Mouse (Mus musculus): ENCODE data around the gene Slc38a10. TPM values are rescaled to one million over a fixed set of nuclear protein-coding genes. Genes with fewer than 3 reads are reported as not detected.

Gene Slc38a10
- polyA plus RNA-seq (2014; fragmentation: Nextera tagmentation; extraction: Ambion mirVana) = 59.4 and 64.5 TPM in 2 replicates

- peak within 1 kb of the TSS; percentile 77 for H3K4me3 ChIP-seq (ENCODE audit: low read depth, low read length)
- peak within 1 kb of the TSS; percentile 95 for H3K4me2 ChIP-seq
- ATAC-seq (replicated peaks; ENCODE audit: low FRiP score) = peak; percentile 96
- H3K27ac ChIP-seq (ENCODE audit: low read depth, low read length) = peak within 1 kb of the TSS; percentile 81
- H3K27me3 ChIP-seq (replicated peaks; ENCODE audit: control insufficient read depth, insufficient read depth, low read length) = no peaks in the 10 kb centered on the region
- no peaks in the 10 kb centered on the region for H3K9me3 ChIP-seq (ENCODE audit: control insufficient read depth, low read length)
- DNase-seq (ENCODE audit: low spot score) = peak; percentile 97
- H3K9ac ChIP-seq (ENCODE audit: low read depth, low read length) = peak within 1 kb of the TSS; percentile 84
- H3K36me3 ChIP-seq (ENCODE audit: control insufficient read depth, insufficient read depth, low read length) = no peaks in the 10 kb centered on the region
- under 1% methylated on average over 28 of the region's 28 CpGs for WGBS
- H3K4me1 ChIP-seq (replicated peaks; ENCODE audit: control insufficient read depth, insufficient read depth, low read length) = peaks cover 25% of the 10 kb centered on the region
These were observed at the start of gene Slc38a10 for GRCm38 (mm10) chr11:120151113-120151494. Gene Slc38a10, minus strand, starts transcription at chr11:120151346.

- Histone ChIP-seq H3K4me2 (no peak overlapping the region), H3K4me1 (replicated peaks; ENCODE audit: control insufficient read depth, insufficient read depth, low read length) (no peaks in the 10 kb centered on the region), H3K4me3 (ENCODE audit: low read depth, low read length) (no peak overlapping the region), H3K27me3 (replicated peaks; ENCODE audit: control insufficient read depth, insufficient read depth, low read length) (0 out of 2 replicates have a peak, but pooled peaks cover 2% of the 10 kb centered on the region), H3K27ac (ENCODE audit: low read depth, low read length) (no peak overlapping the region), H3K36me3 (ENCODE audit: control insufficient read depth, insufficient read depth, low read length) (no peaks in the 10 kb centered on the region), H3K9ac (ENCODE audit: low read depth, low read length) (no peak overlapping the region), H3K9me3 (ENCODE audit: control insufficient read depth, low read length) (no peaks in the 10 kb centered on the region)
- 62% methylated on average over 6 of the region's 6 CpGs for WGBS
- DNase-seq (ENCODE audit: low spot score) (no peak), ATAC-seq (replicated peaks; ENCODE audit: low FRiP score) (no peak)
These were observed 49.5 kb upstream of the Slc38a10 start for GRCm38 (mm10) chr11:120200621-120201020.

GRCm38 (mm10) chr11:120199766-120200165 is 48.6 kb upstream of the Slc38a10 start:
- DNase-seq (ENCODE audit: low spot score) = no peak

GRCm38 (mm10) chr11:120198831-120199230 is 47.7 kb upstream of the Slc38a10 start:
- no peaks in the 10 kb centered on the region for H3K36me3 ChIP-seq (ENCODE audit: control insufficient read depth, insufficient read depth, low read length)
- no peak overlapping the region for H3K9ac ChIP-seq (ENCODE audit: low read depth, low read length)
- H3K9me3 ChIP-seq (ENCODE audit: control insufficient read depth, low read length) = no peaks in the 10 kb centered on the region
- no peak for DNase-seq (ENCODE audit: low spot score)
- H3K27ac ChIP-seq (ENCODE audit: low read depth, low read length) = no peak overlapping the region
- no peaks in the 10 kb centered on the region for H3K4me1 ChIP-seq (replicated peaks; ENCODE audit: control insufficient read depth, insufficient read depth, low read length)
- no peak for ATAC-seq (replicated peaks; ENCODE audit: low FRiP score)
- H3K27me3 ChIP-seq (replicated peaks; ENCODE audit: control insufficient read depth, insufficient read depth, low read length) = 0 out of 2 replicates have a peak, but pooled peaks cover 2% of the 10 kb centered on the region
- H3K4me2 ChIP-seq = peak overlapping the region; percentile 6; the same call in 1 of the 2 replicates
- no peak overlapping the region for H3K4me3 ChIP-seq (ENCODE audit: low read depth, low read length)
- WGBS = 34% methylated on average over 13 of the region's 13 CpGs

More at GRCm38 (mm10) chr11:120199766-120200165, 48.6 kb upstream of the Slc38a10 start:
- Histone ChIP-seq H3K27me3 (replicated peaks; ENCODE audit: control insufficient read depth, insufficient read depth, low read length) (0 out of 2 replicates have a peak, but pooled peaks cover 2% of the 10 kb centered on the region), H3K4me3 (ENCODE audit: low read depth, low read length) (no peak overlapping the region), H3K4me2 (no peak overlapping the region), H3K36me3 (ENCODE audit: control insufficient read depth, insufficient read depth, low read length) (no peaks in the 10 kb centered on the region), H3K4me1 (replicated peaks; ENCODE audit: control insufficient read depth, insufficient read depth, low read length) (no peaks in the 10 kb centered on the region), H3K27ac (ENCODE audit: low read depth, low read length) (no peak overlapping the region), H3K9ac (ENCODE audit: low read depth, low read length) (no peak overlapping the region), H3K9me3 (ENCODE audit: control insufficient read depth, low read length) (no peaks in the 10 kb centered on the region)
- ATAC-seq (replicated peaks; ENCODE audit: low FRiP score) = no peak
- WGBS = 48% methylated on average over 7 of the region's 7 CpGs

- WGBS = 37% methylated on average over 14 of the region's 14 CpGs
- ATAC-seq (replicated peaks; ENCODE audit: low FRiP score) (no peak), DNase-seq (ENCODE audit: low spot score) (no peak)
- Histone ChIP-seq H3K9ac (ENCODE audit: low read depth, low read length) (peak overlapping the region; percentile 50), H3K36me3 (ENCODE audit: control insufficient read depth, insufficient read depth, low read length) (no peaks in the 10 kb centered on the region), H3K4me2 (peak overlapping the region; percentile 82), H3K4me3 (ENCODE audit: low read depth, low read length) (peak overlapping the region; percentile 72), H3K4me1 (replicated peaks; ENCODE audit: control insufficient read depth, insufficient read depth, low read length) (peaks cover 13% of the 10 kb centered on the region), H3K27ac (ENCODE audit: low read depth, low read length) (peak overlapping the region; percentile 58; the same call in 1 of the 2 replicates), H3K9me3 (ENCODE audit: control insufficient read depth, low read length) (no peaks in the 10 kb centered on the region), H3K27me3 (replicated peaks; ENCODE audit: control insufficient read depth, insufficient read depth, low read length) (peaks cover 40% of the 10 kb centered on the region)
These were observed 39.6 kb upstream of the Slc38a10 start for GRCm38 (mm10) chr11:120190526-120191412.

GRCm38 (mm10) chr11:120189459-120190312 is 38.5 kb upstream of the Slc38a10 start:
- ATAC-seq (replicated peaks; ENCODE audit: low FRiP score) (peak; percentile 96), DNase-seq (ENCODE audit: low spot score) (peak; percentile 98)
- Histone ChIP-seq H3K4me3 (ENCODE audit: low read depth, low read length) (peak overlapping the region; percentile 72), H3K4me2 (peak overlapping the region; percentile 82), H3K9me3 (ENCODE audit: control insufficient read depth, low read length) (no peaks in the 10 kb centered on the region), H3K27me3 (replicated peaks; ENCODE audit: control insufficient read depth, insufficient read depth, low read length) (peaks cover 51% of the 10 kb centered on the region), H3K9ac (ENCODE audit: low read depth, low read length) (peak overlapping the region; percentile 75), H3K27ac (ENCODE audit: low read depth, low read length) (peak overlapping the region; percentile 81), H3K36me3 (ENCODE audit: control insufficient read depth, insufficient read depth, low read length) (no peaks in the 10 kb centered on the region), H3K4me1 (replicated peaks; ENCODE audit: control insufficient read depth, insufficient read depth, low read length) (peaks cover 24% of the 10 kb centered on the region)
- WGBS = 0% methylated on average over 57 of the region's 68 CpGs

- under 1% methylated on average over 41 of the region's 41 CpGs for WGBS
- Histone ChIP-seq H3K4me1 (replicated peaks; ENCODE audit: control insufficient read depth, insufficient read depth, low read length) (peaks cover 33% of the 10 kb centered on the region), H3K4me2 (peak overlapping the region; percentile 82), H3K27me3 (replicated peaks; ENCODE audit: control insufficient read depth, insufficient read depth, low read length) (peaks cover 60% of the 10 kb centered on the region), H3K36me3 (ENCODE audit: control insufficient read depth, insufficient read depth, low read length) (no peaks in the 10 kb centered on the region), H3K9me3 (ENCODE audit: control insufficient read depth, low read length) (no peaks in the 10 kb centered on the region), H3K4me3 (ENCODE audit: low read depth, low read length) (peak overlapping the region; percentile 72), H3K27ac (ENCODE audit: low read depth, low read length) (peak overlapping the region; percentile 81), H3K9ac (ENCODE audit: low read depth, low read length) (peak overlapping the region; percentile 75)
- ATAC-seq (replicated peaks; ENCODE audit: low FRiP score) (no peak), DNase-seq (ENCODE audit: low spot score) (peak; percentile 66)
These were observed 37.6 kb upstream of the Slc38a10 start for GRCm38 (mm10) chr11:120188481-120189441.

All from liver, embryonic 11.5 days (tissue).